Mouse (Mus musculus): ENCODE measurements at regions not wholly inside any gene's neighbourhood (a gene's known extent, or its start where the extent isn't known, plus 50 kb on each side); places are given as distances from the start of the nearest gene placed in this dataset.

- Histone ChIP-seq H3K36me3 (ENCODE audit: insufficient read depth) (no peaks in the 10 kb centered on the region), H3K9me3 (ENCODE audit: low read length) (no peaks in the 10 kb centered on the region), H3K9ac (no peak overlapping the region), H3K27ac (ENCODE audit: low read depth, low read length) (no peak overlapping the region), H3K4me2 (ENCODE audit: low read depth) (no peak overlapping the region), H3K4me1 (ENCODE audit: insufficient read depth) (no peaks in the 10 kb centered on the region), H3K27me3 (ENCODE audit: insufficient read depth, low read length) (no peaks in the 10 kb centered on the region), H3K4me3 (ENCODE audit: low read depth, low read length) (no peak overlapping the region)
- DNase-seq (no peak), ATAC-seq (no peak)
- WGBS = 60% methylated on average over 24 of the region's 24 CpGs
- TF ChIP-seq CTCF (IDR thresholded peaks at IDR 0.05; ENCODE audit: low read depth) = no peak
These were observed 244.0 kb upstream of the Hs6st1 start for GRCm38 (mm10) chr1:35823981-35824880.

GRCm38 (mm10) chr1:35825531-35825966 is 242.7 kb upstream of the Hs6st1 start:
- no peak for ATAC-seq
- TF ChIP-seq CTCF (IDR thresholded peaks at IDR 0.05; ENCODE audit: low read depth) = no peak
- WGBS = 80% methylated on average over 10 of the region's 10 CpGs

GRCm38 (mm10) chr1:35826575-35827114 is 241.6 kb upstream of the Hs6st1 start:
- ATAC-seq = no peak
- H3K4me1 ChIP-seq (ENCODE audit: insufficient read depth) = no peaks in the 10 kb centered on the region
- no peak overlapping the region for H3K4me2 ChIP-seq (ENCODE audit: low read depth)
- no peaks in the 10 kb centered on the region for H3K36me3 ChIP-seq (ENCODE audit: insufficient read depth)
- H3K4me3 ChIP-seq (ENCODE audit: low read depth, low read length) = no peak overlapping the region
- H3K27ac ChIP-seq (ENCODE audit: low read depth, low read length) = no peak overlapping the region
- no peak for TF ChIP-seq CTCF (IDR thresholded peaks at IDR 0.05; ENCODE audit: low read depth)
- no peaks in the 10 kb centered on the region for H3K9me3 ChIP-seq (ENCODE audit: low read length)
- DNase-seq = no peak
- 65% methylated on average over 7 of the region's 7 CpGs for WGBS
- no peaks in the 10 kb centered on the region for H3K27me3 ChIP-seq (ENCODE audit: insufficient read depth, low read length)
- no peak overlapping the region for H3K9ac ChIP-seq

More at GRCm38 (mm10) chr1:35825531-35825966, 242.7 kb upstream of the Hs6st1 start:
- DNase-seq = no peak
- no peak overlapping the region for H3K27ac ChIP-seq (ENCODE audit: low read depth, low read length)
- no peaks in the 10 kb centered on the region for H3K36me3 ChIP-seq (ENCODE audit: insufficient read depth)
- no peak overlapping the region for H3K4me3 ChIP-seq (ENCODE audit: low read depth, low read length)
- H3K9ac ChIP-seq = no peak overlapping the region
- no peaks in the 10 kb centered on the region for H3K4me1 ChIP-seq (ENCODE audit: insufficient read depth)
- H3K4me2 ChIP-seq (ENCODE audit: low read depth) = no peak overlapping the region
- H3K27me3 ChIP-seq (ENCODE audit: insufficient read depth, low read length) = no peaks in the 10 kb centered on the region
- H3K9me3 ChIP-seq (ENCODE audit: low read length) = no peaks in the 10 kb centered on the region

GRCm38 (mm10) chr1:35827471-35827870 is 240.7 kb upstream of the Hs6st1 start:
- H3K27me3 ChIP-seq (ENCODE audit: insufficient read depth, low read length) = no peaks in the 10 kb centered on the region
- no peaks in the 10 kb centered on the region for H3K4me1 ChIP-seq (ENCODE audit: insufficient read depth)
- no peak overlapping the region for H3K9ac ChIP-seq
- H3K9me3 ChIP-seq (ENCODE audit: low read length) = no peaks in the 10 kb centered on the region
- H3K4me3 ChIP-seq (ENCODE audit: low read depth, low read length) = no peak overlapping the region
- no peak overlapping the region for H3K27ac ChIP-seq (ENCODE audit: low read depth, low read length)
- no peak for TF ChIP-seq CTCF (IDR thresholded peaks at IDR 0.05; ENCODE audit: low read depth)
- WGBS = 83% methylated on average over 3 of the region's 3 CpGs
- DNase-seq = no peak
- ATAC-seq = no peak
- H3K4me2 ChIP-seq (ENCODE audit: low read depth) = no peak overlapping the region
- H3K36me3 ChIP-seq (ENCODE audit: insufficient read depth) = no peaks in the 10 kb centered on the region

- ATAC-seq (no peak), DNase-seq (no peak)
These were observed 234.0 kb upstream of the Hs6st1 start for GRCm38 (mm10) chr1:35834180-35834579.

GRCm38 (mm10) chr1:35836552-35836951 is 231.6 kb upstream of the Hs6st1 start:
- 83% methylated on average over 5 of the region's 5 CpGs for WGBS
- H3K9me3 ChIP-seq (ENCODE audit: low read length) = 0 out of 2 replicates have a peak, but pooled peaks cover 5% of the 10 kb centered on the region
- no peak for DNase-seq
- no peak overlapping the region for H3K4me2 ChIP-seq (ENCODE audit: low read depth)
- H3K4me1 ChIP-seq (ENCODE audit: insufficient read depth) = no peaks in the 10 kb centered on the region
- ATAC-seq = no peak
- no peak overlapping the region for H3K27ac ChIP-seq (ENCODE audit: low read depth, low read length)
- no peaks in the 10 kb centered on the region for H3K27me3 ChIP-seq (ENCODE audit: insufficient read depth, low read length)
- H3K4me3 ChIP-seq (ENCODE audit: low read depth, low read length) = no peak overlapping the region
- no peak for TF ChIP-seq CTCF (IDR thresholded peaks at IDR 0.05; ENCODE audit: low read depth)
- H3K36me3 ChIP-seq (ENCODE audit: insufficient read depth) = no peaks in the 10 kb centered on the region
- no peak overlapping the region for H3K9ac ChIP-seq

More at GRCm38 (mm10) chr1:35834180-35834579, 234.0 kb upstream of the Hs6st1 start:
- WGBS = 76% methylated on average over 7 of the region's 7 CpGs
- 0 out of 2 replicates have a peak, but pooled peaks cover under 1% of the 10 kb centered on the region for H3K9me3 ChIP-seq (ENCODE audit: low read length)
- H3K4me1 ChIP-seq (ENCODE audit: insufficient read depth) = no peaks in the 10 kb centered on the region
- H3K9ac ChIP-seq = no peak overlapping the region
- no peak overlapping the region for H3K27ac ChIP-seq (ENCODE audit: low read depth, low read length)
- H3K36me3 ChIP-seq (ENCODE audit: insufficient read depth) = no peaks in the 10 kb centered on the region
- H3K4me3 ChIP-seq (ENCODE audit: low read depth, low read length) = no peak overlapping the region
- no peaks in the 10 kb centered on the region for H3K27me3 ChIP-seq (ENCODE audit: insufficient read depth, low read length)
- no peak overlapping the region for H3K4me2 ChIP-seq (ENCODE audit: low read depth)
- no peak for TF ChIP-seq CTCF (IDR thresholded peaks at IDR 0.05; ENCODE audit: low read depth)

GRCm38 (mm10) chr1:35838625-35839024 is 229.6 kb upstream of the Hs6st1 start:
- Histone ChIP-seq H3K9ac (no peak overlapping the region), H3K36me3 (ENCODE audit: insufficient read depth) (no peaks in the 10 kb centered on the region), H3K27me3 (ENCODE audit: insufficient read depth, low read length) (no peaks in the 10 kb centered on the region), H3K27ac (ENCODE audit: low read depth, low read length) (no peak overlapping the region), H3K4me2 (ENCODE audit: low read depth) (no peak overlapping the region), H3K4me1 (ENCODE audit: insufficient read depth) (no peaks in the 10 kb centered on the region), H3K4me3 (ENCODE audit: low read depth, low read length) (no peak overlapping the region), H3K9me3 (ENCODE audit: low read length) (0 out of 2 replicates have a peak, but pooled peaks cover 5% of the 10 kb centered on the region)
- DNase-seq = no peak
- no peak for ATAC-seq
- TF ChIP-seq CTCF (IDR thresholded peaks at IDR 0.05; ENCODE audit: low read depth) = no peak
- 49% methylated on average over 3 of the region's 3 CpGs for WGBS
